Mouse (Mus musculus) heart, postnatal 14 days (tissue): ENCODE data around the gene Ppp4r1. TPM values are rescaled to one million over a fixed set of nuclear protein-coding genes. Genes with fewer than 3 reads are reported as not detected.

Experiments used
- DNase-seq, 2 experiments: peaks; one replicate each; pipeline ENCODE4 v3.0.0; 2021 to 2022
- intact Hi-C: fragments of 180-260 bp; cut with DNase I; formaldehyde crosslinking; loops from one replicate; pipeline ENCODE4 v1.15.1; 2025
- long read RNA-seq, 2 experiments: library from polyadenylated mRNA; stranded (forward); transcript quantifications; one replicate each; pipeline ENCODE4 v2.0.0; 2021
- total RNA-seq, 2 experiments: library from RNA; stranded (reverse); gene quantifications; 2 replicates each; pipeline ENCODE4 v1.2.3; 2021

Ppp4r1 gene
- total RNA-seq, result 10 to 100 TPM; 51.8 to 58.6 TPM
- long read RNA-seq, experiment 1, transcript Ppp4r1-204 (20 exons, 3,784 nt), result major isoform, 15 of 58 reads
- long read RNA-seq, experiment 1, transcript Ppp4r1-201 (20 exons, 3,850 nt), result minor isoform, 6 of 58 reads
- long read RNA-seq, experiment 1, partial matches to known transcripts, result 14 of 58 reads
- long read RNA-seq, experiment 1, other reads (novel, unspliced or antisense), result 23 of 58 reads
- long read RNA-seq, experiment 2, transcript Ppp4r1-204 (20 exons, 3,784 nt), result major isoform, 23 of 46 reads
- long read RNA-seq, experiment 2, partial matches to known transcripts, result 10 of 46 reads
- long read RNA-seq, experiment 2, other reads (novel, unspliced or antisense), result 11 of 46 reads

GRCm38 (mm10) chr17:65782551-65783141, at the start of gene Ppp4r1:
Gene Ppp4r1 (plus strand): TSS chr17:65782573.
- intact Hi-C loops, result loop anchor here (2.0 to 5.0 kb wide), 2 partner anchors 72 to 170 kb away; partner anchors contain the start of gene Vapa
- DNase-seq, result peak; percentile 84 to 91

- intact Hi-C loops, result loop anchor here (5.0 kb wide), 1 partner anchor 40 kb away; the partner anchor contains the start of gene Rab31
Measured at GRCm38 (mm10) chr17:65732666-65733065, 49.7 kb upstream of the Ppp4r1 start.

GRCm38 (mm10) chr17:65735088-65735487, 47.3 kb upstream of the Ppp4r1 start:
- intact Hi-C loops, result no loop called here
- DNase-seq, result no peak

More at GRCm38 (mm10) chr17:65732666-65733065, 49.7 kb upstream of the Ppp4r1 start:
- no peak for DNase-seq

GRCm38 (mm10) chr17:65737175-65737574, 45.2 kb upstream of the Ppp4r1 start:
- DNase-seq, result no peak
- intact Hi-C loops, result no loop called here

- intact Hi-C loops, result no loop called here
- peak; percentile 23 to 44 for DNase-seq
Measured at GRCm38 (mm10) chr17:65737622-65738021, 44.8 kb upstream of the Ppp4r1 start.

- no peak for DNase-seq
- intact Hi-C loops, result loop anchor here (2.0 kb wide), 1 partner anchor 27 kb away; no protein-coding TSS in a partner anchor
Measured at GRCm38 (mm10) chr17:65739874-65740725, 42.3 kb upstream of the Ppp4r1 start.

- DNase-seq, result no peak
- intact Hi-C loops, result loop anchor here (2.0 kb wide), 1 partner anchor 25 kb away; no protein-coding TSS in a partner anchor
Measured at GRCm38 (mm10) chr17:65741565-65741964, 40.8 kb upstream of the Ppp4r1 start.

GRCm38 (mm10) chr17:65742245-65742905, 40.0 kb upstream of the Ppp4r1 start:
- intact Hi-C loops, result no loop called here
- DNase-seq, result no peak

GRCm38 (mm10) chr17:65742969-65743368, 39.4 kb upstream of the Ppp4r1 start:
- intact Hi-C loops, result no loop called here
- no peak for DNase-seq

GRCm38 (mm10) chr17:65743664-65744330, 38.6 kb upstream of the Ppp4r1 start:
- intact Hi-C loops, result no loop called here
- DNase-seq, result no peak

- no peak for DNase-seq
- intact Hi-C loops, result no loop called here
Measured at GRCm38 (mm10) chr17:65746314-65746713, 36.1 kb upstream of the Ppp4r1 start.

- intact Hi-C loops, result no loop called here
- no peak for DNase-seq
Measured at GRCm38 (mm10) chr17:65748997-65749396, 33.4 kb upstream of the Ppp4r1 start.

GRCm38 (mm10) chr17:65749803-65750202, 32.6 kb upstream of the Ppp4r1 start:
- intact Hi-C loops, result no loop called here
- DNase-seq, result no peak

- DNase-seq, result no peak
- intact Hi-C loops, result no loop called here
Measured at GRCm38 (mm10) chr17:65750301-65750700, 32.1 kb upstream of the Ppp4r1 start.

- intact Hi-C loops, result no loop called here
- no peak for DNase-seq
Measured at GRCm38 (mm10) chr17:65753130-65753529, 29.2 kb upstream of the Ppp4r1 start.

GRCm38 (mm10) chr17:65755857-65756256, 26.5 kb upstream of the Ppp4r1 start:
- intact Hi-C loops, result no loop called here
- no peak for DNase-seq

- intact Hi-C loops, result no loop called here
Measured at GRCm38 (mm10) chr17:65757150-65757549, 25.2 kb upstream of the Ppp4r1 start.

GRCm38 (mm10) chr17:65763221-65763620, 19.2 kb upstream of the Ppp4r1 start:
- intact Hi-C loops, result no loop called here
- no peak for DNase-seq

More at GRCm38 (mm10) chr17:65757150-65757549, 25.2 kb upstream of the Ppp4r1 start:
- peak in 1 of 2 experiments; percentile 29 for DNase-seq

- peak in 1 of 2 experiments; percentile 18 for DNase-seq
- intact Hi-C loops, result no loop called here
Measured at GRCm38 (mm10) chr17:65768486-65768885, 13.9 kb upstream of the Ppp4r1 start.
